Mouse (Mus musculus) T-cell, adult 2 months (primary cell): ENCODE results near the gene Pmel.

Source experiments
- DNase-seq: peaks from one replicate; pipeline ENCODE4 v3.0.0; 2022; ENCODE audit warnings: low spot score

Pmel gene

DNA sequence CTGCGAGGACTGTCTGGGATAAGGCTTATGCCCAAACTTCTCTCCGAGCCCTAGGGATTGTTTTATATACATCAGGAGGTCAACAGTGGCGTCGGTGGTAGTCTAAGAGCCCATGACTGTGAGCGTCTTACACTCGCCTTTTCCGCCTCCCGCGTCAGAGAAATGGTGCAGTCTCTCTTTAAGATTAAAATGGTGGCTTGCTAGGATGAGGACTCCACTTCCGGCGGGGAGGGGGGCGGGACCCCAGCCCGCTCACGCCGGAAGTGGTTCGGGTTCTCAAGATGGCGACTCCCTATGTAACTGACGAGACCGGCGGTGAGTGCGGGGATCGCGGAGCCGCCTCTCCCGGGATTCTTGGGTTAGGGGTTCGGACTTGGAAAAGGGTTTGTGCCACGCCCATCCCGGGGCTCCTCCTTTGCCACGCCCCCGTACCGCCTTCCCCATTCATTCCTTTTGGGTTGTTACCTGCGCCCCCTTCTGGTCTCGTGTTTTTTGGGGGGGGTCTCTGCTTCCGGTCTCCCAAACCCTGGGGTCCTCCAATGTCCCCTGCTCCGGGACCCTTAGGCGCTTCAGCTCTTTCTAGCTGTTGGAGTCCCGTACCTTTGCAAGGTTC is 44.4 kb downstream of the Pmel start:
- DNase-seq = peak; percentile 76
